Mouse (Mus musculus) retina, adult 2 months (tissue): ENCODE data around the gene Trim25.
"Not testable (repeated sequence)": the region's sequence is repeated elsewhere in the genome, so short reads cannot be mapped to it uniquely, and the experiment has no call there.

Experiments
- DNase-seq: peaks from one replicate; pipeline ENCODE4 v3.0.0-alpha.2; 2012; ENCODE audit warnings: low read depth, low spot score

Trim25 gene

DNA sequence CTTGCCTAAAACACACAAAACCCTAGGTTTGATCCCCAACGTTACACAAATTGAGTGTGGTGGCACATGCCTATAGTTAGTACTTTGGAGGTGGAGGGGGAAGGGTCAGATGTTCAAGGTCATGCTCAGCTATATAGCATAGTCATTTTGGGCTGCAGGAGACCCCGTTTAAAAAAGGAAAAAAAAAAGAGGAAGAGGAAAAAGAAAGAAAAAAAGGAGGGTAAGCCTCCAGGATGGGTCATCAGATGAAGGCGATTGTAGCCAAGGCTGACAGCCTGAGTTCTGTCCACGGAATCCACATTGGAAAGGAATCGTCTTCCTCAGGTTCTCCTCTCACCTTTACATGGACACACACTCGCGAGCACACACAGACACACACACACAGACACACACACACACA, 4.7 kb upstream of the Trim25 start:
- no peak for DNase-seq

DNA sequence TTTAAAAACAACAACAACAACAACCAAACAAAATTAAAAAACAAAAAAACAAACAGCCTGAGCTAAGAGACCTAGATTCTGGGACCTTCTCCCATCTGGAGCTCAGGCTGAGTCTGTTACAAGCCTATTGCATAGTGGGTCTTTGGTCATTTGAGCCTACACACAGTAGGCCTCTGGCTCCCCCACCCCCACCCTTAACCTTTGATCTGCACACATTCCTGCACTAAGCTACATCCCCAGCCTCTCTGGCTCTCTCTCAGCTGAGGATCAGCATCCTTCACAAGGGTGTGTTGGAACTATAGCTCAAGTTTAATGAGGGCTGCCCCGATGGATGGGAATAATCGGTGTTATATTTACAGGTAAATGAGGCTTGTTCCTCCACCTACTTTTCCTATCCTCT, 3.6 kb upstream of the Trim25 start:
- DNase-seq = no peak

DNA sequence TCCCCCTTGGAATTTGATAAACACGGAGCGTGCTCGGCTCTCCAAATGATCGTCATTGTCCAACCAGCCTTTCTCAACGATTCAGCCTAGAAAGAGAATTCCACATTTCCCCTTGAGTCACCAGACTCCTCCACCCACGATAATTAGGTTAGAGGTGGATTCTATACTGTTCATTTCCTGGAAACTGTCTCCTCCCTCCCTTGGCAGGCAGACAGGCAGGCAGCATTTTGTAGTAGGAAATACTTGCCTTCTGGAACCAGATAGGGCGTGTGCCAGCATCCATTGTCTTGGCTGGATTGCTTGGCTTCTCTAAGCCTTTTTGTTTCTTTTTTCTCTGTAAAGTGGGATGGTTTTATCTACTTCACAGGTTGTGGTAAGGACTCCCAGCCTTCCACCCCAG, 2.7 kb upstream of the Trim25 start:
- DNase-seq = no peak

DNA sequence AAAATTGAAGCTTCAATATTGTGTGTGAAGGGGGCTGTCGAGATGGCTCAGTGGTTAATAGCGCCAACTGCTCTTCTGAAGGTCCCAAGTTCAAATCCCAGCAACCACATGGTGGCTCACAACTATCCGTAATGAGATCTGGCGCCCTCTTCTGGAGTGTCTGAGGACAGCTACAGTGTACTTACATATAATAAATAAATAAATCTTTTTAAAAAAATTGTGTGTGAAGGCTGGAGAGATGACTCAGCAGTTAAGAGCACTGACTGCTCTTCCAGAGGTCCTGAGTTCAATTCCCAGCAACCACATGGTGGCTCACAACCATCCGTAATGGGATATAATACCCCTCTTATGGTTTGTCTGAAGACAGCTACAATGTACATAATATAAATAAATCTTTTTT, 1.8 kb upstream of the Trim25 start:
- DNase-seq = not testable (repeated sequence)

DNA sequence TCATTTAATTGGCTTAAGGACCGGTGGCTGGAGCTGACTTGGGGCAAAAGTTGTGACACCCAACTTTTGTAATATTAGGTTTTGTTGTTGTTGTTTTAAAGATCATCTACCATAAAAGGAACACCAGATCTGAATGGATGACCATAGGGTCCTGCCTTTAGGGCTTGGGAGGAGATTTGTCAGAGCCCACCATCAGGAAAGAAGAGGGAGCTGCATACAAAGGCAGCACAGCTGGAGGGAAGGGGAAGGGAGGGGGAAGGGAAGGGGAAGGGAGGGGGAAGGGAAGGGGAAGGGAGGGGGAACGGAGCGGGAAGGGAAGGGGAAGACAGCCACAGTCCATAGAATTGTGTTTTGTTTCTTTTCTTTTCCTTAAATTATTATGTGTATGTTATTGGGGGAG, 770 bp upstream of the Trim25 start:
- DNase-seq = no peak

DNA sequence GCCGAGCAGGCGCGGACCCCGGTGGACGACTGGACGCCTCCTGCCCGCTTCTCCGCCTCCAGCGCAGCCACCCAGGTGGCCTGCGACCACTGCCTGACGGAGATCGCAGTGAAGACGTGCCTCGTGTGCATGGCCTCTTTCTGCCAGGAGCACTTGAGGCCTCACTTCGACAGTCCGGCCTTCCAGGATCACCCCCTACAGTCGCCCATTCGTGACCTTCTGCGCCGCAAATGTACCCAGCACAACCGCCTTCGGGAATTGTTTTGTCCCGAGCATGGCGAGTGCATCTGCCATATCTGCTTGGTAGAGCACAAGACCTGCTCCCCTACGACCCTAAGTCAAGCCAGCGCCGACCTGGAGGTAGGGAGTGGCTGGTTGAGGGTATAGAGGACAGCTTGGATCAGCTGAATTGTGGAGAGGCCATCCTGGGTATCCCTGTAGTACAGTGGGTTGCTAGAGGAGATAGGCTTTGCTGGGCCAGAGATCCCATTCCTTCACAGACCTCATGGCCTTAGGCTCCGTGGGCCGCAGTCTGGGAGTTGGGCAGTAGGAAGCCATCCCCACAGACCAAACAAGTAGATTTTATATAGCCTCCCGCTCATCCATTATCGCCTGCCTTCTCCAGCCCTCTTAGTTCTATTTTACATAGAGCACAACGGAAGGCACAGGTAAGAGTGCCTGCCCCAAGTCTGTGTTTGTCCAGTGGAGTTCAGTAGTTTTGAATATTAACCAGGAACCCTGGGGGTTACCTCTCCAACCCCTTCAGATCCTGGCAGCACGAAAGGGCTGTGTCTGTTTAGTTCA, 749 bp downstream of the Trim25 start:
- no peak for DNase-seq

DNA sequence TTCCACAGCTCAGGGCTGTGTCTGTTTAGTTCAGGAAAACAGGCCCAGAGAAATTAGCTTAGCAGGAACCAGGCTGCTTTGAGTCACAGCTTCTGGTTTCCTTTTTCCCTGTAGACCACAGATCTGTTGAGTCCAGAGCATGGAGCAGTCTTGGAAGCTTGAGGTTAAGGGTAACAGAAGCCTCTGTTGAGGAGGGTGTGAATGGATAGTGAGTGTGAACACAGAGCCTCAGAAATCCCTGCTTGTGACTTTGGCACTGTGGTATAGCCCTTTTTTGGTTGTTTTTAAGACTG, 1.3 kb downstream of the Trim25 start:
- no peak for DNase-seq

DNA sequence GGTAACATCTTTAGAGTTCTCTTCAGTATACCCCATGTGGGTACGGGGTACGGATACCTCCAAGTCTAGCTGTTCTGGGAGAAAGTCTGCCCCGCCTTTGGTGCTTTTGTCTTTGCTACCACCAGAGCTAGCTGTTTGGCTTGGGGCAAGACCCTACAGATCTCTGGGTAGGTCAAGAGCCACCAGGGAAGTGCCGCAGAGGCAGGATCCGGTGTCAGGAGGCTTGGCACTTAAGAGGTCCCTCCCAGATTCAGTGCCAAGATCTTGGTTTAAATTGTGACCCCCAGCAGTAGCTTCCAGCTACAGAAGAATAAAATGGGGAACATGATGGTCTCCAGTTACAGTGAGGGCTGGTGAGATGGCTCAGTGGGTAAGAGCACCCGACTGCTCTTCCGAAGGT, 2.4 kb downstream of the Trim25 start:
- DNase-seq = no peak

DNA sequence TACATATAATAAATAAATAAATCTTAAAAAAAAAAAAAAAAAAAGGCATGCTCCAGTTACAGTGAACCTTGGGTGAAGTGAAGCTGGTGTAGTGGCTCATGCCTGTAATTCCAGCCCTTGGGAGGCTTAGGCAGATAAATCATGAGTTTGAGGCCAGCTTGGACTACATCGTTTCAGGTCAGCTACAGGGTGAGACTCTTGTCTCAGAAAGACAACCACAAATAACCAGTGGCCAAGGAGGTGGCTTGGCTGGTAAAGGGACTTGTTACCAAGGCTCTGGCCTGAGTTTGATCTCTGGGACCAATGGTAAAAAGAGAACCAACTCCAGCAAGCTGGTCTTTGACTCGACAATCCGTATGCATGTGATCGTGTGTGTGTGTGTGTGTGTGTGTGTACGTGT, 2.9 kb downstream of the Trim25 start:
- no peak for DNase-seq

DNA sequence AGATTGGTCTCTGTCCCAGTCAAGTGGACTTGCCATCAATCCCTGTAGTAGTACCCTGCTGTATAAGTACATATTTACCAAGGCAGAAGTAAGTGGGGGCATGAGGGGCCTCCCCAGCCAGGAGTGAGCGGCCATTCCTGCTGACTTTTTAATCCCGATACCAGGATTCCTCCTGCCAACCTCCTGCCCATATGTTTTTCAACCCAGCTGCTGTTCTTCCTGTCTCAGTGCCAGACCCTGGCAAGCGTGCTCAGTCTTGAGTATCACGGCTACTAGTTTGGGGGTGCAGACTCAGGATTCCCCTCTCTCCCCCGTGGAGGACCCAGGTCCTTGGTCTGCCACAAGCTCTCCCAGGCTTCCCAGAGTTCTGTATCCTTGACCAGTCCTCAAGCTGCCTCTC, 3.4 kb downstream of the Trim25 start:
- DNase-seq = no peak

DNA sequence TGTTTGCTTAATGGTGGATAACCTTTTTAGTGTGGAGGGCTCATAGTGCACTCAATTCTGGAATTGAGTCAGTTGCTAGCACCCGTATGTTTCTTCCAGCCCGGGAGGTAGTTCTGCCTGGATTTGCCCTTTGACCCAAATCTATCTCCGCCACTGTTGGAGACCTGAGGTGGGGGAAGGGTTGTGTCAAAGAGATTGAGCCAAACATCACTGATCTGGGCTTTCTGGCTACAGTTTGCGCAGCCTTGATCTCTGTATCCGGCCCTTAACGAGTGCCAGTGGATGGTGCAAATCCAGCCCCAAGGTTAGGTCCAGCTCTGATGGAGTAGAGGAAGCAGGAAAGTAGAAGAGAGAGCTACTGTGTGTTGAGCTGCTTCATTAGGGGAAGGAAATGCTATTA, 3.9 kb downstream of the Trim25 start:
- no peak for DNase-seq

DNA sequence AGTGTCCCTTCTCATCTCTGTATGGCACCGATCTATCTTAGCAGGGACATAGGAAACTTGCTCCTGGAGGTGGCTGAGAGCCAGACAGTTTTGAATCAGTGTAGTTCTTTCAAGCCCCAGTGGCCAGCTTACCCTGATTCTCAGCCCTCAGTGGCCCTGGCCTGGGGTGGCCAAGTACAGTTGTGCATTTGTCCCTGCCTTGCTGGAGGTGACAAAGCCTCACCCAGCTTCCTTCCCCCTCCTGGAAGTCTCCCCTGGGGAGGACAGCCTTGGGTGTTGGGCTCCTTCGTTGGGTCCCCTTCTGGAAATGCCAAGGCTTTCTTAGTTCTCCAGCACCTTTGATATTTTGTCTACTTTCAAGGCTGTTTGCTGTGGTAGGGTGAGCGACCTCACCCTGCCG, 4.5 kb downstream of the Trim25 start:
- DNase-seq = no peak

DNA sequence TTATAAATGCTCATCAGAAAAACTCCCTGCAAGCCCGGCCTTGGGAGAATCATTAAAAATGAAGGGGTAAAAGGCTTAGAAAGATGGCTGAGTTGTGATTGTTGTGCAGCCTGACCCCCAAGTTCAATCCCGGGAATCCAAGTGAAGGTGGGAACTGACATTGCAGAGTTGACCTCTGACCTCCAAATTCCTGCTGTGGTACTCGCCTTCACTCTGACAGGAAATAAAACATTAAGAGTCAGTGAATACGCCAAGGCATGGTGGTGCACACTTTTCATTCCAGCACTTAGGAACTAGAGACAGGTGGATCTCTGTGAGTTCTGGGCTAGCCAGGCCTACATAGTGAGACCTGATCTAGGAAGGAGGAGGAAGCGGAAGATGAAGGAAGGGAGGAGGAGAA, 6.3 kb downstream of the Trim25 start:
- DNase-seq = no peak

DNA sequence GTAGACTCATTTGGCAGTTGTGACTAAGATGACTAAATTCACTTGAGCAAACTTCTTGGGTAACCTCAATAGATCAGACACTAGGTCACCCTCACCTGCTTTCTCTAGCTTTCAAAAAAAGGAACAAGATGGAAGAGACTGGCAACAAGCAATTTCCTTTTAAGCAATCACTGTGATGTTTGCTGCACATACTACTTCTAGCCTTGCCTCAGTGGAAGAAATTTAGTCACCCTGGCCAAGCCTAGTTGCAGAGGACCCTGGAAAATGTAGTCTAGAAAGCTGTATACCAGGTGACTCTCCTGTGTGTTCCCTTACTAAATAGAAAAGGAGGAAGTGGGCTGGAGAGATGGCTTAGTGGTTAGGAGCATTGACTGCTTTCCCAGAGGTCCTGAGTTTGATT, 7.2 kb downstream of the Trim25 start:
- DNase-seq = no peak

DNA sequence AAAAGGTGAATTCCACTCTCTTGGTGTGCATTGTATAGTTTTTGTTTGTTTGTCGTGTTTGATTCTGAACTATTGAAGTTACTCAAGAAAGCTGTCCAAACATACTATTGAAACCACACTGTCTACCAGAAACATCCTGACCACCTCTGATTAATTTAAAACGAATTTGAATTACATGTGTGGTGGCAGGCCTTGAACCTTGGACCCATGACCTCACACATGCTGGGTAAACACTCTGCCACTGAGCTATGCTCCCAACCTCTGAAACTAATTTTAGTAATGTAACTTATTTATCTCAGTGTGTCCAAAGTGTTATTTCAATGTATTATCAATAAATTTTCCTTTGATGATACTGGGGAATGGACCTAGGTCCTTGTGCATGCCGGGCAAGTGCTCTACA, 8.4 kb downstream of the Trim25 start:
- DNase-seq = no peak

DNA sequence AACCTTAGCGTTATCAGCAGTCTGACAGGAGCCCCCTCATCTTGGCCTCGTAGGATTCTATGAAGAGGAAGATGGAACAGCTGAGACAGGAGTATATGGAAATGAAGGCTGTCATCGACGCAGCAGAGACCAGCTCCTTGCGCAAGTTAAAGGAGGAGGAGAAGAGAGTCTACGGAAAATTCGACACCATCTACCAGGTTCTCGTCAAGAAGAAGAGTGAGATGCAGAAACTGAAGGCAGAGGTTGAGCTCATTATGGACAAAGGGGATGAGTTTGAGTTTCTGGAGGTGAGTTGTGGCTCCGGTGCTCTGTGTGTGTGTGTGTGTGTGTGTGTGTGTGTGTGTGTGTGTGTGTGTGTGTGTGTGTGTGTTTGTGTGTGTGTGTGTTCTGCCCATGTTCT, 9.9 kb downstream of the Trim25 start:
- DNase-seq = no peak

DNA sequence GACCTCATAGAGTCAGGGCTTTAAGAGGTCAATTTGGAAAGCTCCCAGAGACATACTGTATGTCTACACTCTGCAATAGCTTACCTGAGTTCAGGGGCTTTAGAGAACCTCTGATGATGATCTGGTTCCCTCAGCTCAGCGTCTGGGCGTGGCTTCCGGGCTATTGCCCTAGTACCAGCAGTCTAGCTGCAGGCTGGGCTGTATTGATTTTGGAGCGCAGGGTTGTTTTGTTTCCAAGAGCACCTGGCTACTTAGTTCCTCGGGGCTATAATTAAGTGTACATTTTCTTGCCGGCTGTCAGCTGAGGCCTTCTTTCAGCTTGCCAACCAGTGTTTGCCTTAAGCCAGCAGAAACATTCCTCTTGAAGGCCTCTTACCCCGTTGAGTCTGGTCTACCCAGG, 10.3 kb downstream of the Trim25 start:
- no peak for DNase-seq

DNA sequence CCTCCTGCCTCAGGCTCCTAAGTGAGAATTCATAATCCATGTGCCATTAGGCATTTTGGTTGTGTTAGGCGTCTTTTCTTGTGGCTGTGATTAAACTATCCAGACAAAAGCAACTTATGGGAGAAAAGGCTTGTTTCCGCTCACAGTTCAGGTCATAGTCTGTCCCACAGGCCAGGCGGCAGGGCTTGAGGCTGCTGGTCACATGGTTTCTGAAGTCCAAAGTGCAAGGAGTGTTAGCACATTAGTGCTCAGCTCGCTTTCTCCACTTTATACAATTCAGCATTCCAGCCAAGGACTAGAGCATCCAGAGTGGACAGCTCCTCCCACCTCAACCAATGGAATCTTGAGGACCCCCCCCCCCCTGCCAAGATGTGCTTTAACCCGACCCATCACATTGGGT, 13.1 kb downstream of the Trim25 start:
- DNase-seq = no peak

DNA sequence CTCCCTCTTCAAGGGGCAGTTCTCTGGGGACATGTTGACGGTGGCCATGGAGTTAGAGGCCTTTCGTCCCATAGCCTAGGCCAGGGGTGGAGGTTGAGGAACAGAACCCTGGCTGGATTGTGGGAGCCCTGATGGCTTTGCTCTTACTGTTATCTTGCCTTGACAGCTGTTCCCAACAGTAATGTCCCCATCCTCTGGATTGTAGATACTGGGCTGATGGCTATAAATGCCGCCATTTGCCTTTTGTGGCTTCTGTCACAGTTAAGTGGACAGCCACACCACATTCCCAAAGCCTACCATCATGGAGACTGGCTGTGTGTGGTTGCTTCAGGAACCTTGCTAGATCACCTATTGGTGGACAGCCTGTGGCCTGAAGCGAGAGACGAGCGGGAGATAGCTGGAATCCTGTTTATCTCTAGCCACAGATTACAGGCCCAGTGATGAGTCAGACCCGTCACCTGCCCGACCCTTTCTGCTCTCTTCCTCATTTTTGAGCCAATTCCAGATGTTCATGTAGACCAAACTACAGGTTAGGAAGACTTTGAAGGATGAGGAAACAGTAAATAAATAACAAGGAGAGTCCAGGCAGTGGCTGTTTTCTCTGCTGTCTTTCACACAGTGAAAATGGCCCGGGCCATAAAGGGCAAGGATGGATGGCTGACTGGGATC, 18.5 kb downstream of the Trim25 start:
- no peak for DNase-seq

DNA sequence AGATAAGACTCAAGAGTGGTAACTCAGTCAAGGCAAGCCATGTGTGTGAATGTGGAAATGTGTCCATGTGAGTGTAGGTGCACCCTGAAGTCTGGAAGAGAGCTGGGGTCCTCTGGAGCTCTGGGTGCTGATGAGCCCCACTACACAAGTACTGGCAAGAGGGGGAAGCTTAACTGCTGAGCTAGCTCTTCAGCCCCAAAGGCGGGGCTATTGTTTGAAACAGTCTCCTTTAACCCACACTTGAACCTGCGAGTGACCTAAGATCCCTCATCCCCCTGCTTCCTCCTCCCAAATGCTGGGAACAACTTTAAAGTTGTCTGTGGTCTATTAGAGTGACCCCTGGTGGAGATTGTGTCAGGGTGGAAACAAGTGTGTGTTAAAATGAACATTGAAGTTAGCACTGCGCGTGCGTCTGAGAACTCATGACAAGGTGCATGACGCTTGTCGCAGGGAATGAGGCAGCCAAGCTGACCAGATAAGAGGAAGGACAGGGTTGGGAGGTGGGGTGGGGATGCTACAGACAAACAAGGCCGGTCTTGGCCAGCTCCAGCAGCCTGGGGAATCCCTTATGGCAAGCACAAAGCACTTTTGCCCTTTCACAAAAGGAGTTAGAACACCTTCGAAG, 21.6 kb downstream of the Trim25 start:
- DNase-seq = no peak

DNA sequence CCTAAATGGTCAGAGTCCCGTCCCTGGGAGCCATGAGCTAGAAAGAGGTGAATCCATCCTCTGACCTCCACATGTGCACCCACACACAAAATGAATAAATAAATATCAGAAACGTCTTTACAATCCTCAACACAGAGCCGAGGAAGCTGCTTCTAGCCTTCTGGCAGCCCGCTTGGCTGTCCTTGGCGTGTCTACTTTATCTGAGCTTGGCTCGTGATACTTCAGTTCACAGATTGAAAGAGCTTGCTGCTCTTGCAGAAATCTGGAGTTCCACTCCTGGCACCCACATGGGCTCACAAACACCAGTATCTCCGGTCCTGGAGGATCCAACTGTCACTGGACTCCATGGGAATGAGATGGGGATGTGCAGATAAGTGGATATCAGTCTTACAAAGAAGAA, 22.5 kb downstream of the Trim25 start:
- no peak for DNase-seq

DNA sequence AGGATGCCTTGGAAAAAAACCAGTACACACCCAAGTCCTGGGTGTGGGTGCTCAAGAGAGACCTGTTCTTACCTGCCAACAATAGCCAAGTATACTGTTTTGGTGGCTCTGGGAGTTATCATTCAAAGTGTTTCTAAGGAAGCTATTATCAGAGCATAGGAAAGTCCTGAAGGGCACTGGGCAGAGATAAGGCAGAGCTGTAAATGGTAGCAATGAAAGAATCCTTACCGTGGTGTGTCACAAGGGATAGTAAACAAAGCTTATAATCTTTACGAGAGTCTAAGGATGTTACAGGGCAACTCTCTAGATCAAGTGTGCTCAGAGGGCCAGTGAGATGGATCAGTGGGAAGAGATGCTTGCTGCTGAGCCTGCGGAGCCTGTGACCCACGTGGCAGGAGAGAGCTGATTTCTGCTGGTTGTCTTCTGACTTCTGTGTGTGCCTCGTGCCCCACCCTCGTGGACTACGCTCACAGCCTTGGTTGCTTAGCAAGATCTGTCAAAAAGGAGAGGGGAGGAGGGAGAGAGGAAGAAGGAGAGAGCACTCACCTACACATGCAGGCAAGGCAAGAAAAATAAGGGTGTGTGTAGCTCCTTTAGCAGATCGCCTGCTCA, 23.1 kb downstream of the Trim25 start:
- no peak for DNase-seq

DNA sequence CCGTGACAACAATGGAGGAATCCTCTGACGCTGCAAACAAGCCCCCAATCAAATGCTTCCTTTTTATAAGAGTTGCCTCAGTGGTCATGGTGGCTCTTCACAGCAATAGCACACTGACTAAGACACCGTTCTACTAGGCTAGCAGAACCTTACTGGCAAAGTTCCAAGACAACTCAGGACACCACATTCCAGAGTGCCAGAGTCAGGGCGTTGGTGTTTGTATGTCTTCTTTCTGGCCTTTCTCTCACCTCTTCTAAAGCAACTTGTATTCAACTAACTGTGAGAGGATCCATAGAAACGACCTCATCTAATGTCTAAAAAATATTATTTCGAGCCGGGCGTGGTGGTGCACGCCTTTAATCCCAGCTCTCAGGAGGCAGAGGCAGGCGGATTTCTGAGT, 24.3 kb downstream of the Trim25 start:
- no peak for DNase-seq
